Mouse (Mus musculus): Measurements from ENCODE around the gene Srd5a2.

DNA sequence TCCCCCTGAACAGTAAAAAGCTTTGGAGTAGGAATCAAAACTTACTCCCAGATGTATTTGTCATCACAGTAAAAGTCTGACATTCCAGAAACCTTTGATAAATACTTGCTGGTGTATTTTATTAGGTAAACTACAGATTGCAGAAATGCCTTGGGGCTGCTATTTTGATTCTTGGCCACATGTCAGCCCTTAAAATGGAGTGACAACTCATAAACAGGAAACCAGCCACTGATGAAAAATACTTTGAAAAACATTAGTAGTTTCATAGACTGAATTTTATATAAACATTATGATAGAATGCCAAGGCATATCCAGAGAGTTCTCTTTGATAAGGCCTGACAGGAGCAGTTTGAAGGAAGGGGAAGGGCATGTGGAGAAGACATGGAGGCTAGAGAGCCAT lies 71.7 kb downstream of the Srd5a2 start:
- TF ChIP-seq CTCF (IDR thresholded peaks at IDR 0.05; ENCODE audit: low read depth, low read length) (no peak), POLR2A (IDR thresholded peaks at IDR 0.05; ENCODE audit: borderline replicate concordance, low read depth, low read length) (no peak)

All from bone marrow macrophage, adult 2 months (primary cell).